Mouse (Mus musculus): ENCODE results near the gene Ryr3. TPM values are rescaled to one million over a fixed set of nuclear protein-coding genes. Genes with fewer than 3 reads are reported as not detected.

The Ryr3 gene
- polyA plus RNA-seq, 1 experiment from 2014 or later: 3.7 TPM

DNA sequence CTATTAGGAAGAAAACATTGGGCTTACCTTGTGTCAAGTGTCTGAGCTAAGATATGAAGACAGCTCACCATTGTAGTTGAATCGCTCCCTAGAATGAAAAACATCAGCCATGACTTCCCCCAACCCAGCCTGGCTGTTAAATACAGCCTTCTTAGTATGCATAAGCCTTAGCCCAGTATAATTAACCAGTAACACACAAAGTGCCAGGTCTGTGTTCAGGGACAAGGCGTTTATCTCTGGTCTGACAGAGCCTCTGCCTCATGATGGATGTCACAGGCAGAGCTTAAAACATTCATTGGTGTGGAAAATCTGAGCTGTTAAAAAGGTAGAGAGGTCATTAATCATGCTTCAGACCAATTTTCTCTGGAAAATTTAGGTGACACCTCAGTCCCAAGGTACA, 484.0 kb downstream of the Ryr3 start:
- no peak overlapping the region for H3K9ac ChIP-seq
- no peak for ATAC-seq (ENCODE audit: extremely low read depth, insufficient number of reproducible peaks, low FRiP score, low TSS enrichment)
- no peaks in the 10 kb centered on the region for H3K4me1 ChIP-seq
- 56% methylated on average over 2 of the region's 2 CpGs for WGBS
- H3K4me3 ChIP-seq: no peak overlapping the region
- H3K4me2 ChIP-seq: no peak overlapping the region
- no peaks in the 10 kb centered on the region for H3K36me3 ChIP-seq
- no peaks in the 10 kb centered on the region for H3K27me3 ChIP-seq (replicated peaks)
- no peak overlapping the region for H3K27ac ChIP-seq (replicated peaks)
- H3K9me3 ChIP-seq: no peaks in the 10 kb centered on the region

DNA sequence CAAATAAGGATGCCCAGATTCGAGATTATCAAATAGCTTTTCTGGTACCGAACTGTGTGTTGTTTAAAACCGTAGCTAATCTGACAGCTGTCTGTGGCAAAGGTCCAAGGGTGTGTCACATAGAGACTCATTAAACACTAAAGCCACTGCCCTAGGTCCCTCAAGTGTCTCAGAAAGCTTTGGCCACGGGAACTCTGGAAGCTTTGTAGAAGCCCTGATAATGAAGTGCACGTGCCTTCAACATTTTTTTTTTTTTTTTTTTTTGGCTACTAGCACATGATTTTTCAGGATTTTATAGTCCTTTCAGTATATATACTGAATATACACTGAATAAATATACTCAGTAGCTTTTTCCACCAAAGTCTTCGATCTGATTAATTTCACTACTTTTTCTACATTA, 489.1 kb downstream of the Ryr3 start:
- no peak overlapping the region for H3K4me3 ChIP-seq
- H3K9me3 ChIP-seq: no peaks in the 10 kb centered on the region
- H3K36me3 ChIP-seq: no peaks in the 10 kb centered on the region
- H3K27me3 ChIP-seq (replicated peaks): no peaks in the 10 kb centered on the region
- WGBS: 53% methylated on average over 6 of the region's 6 CpGs
- ATAC-seq (ENCODE audit: extremely low read depth, insufficient number of reproducible peaks, low FRiP score, low TSS enrichment): no peak
- H3K4me1 ChIP-seq: no peaks in the 10 kb centered on the region
- H3K27ac ChIP-seq (replicated peaks): no peak overlapping the region
- no peak overlapping the region for H3K4me2 ChIP-seq
- H3K9ac ChIP-seq: no peak overlapping the region

DNA sequence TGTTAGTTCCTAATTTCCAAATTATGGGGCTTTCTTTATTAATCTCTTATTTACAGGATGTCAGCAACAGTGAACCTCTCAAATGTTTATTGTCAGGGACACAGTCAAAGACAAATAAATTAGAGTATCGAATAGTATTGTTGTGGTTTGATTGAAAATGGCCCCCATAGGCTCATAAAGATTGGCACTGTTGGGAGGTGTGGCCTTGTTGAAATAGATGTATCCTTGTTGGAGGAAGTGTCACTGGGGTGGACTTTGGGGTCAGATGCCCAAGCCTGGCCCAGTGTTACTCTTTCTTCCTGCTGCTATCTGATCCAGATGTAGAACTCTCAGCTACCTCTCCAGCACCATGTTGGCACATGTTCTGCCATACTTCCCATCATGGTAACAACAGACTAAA, 495.7 kb downstream of the Ryr3 start:
- no peaks in the 10 kb centered on the region for H3K4me1 ChIP-seq
- WGBS: 70% methylated on average over 1 of the region's 1 CpGs

DNA sequence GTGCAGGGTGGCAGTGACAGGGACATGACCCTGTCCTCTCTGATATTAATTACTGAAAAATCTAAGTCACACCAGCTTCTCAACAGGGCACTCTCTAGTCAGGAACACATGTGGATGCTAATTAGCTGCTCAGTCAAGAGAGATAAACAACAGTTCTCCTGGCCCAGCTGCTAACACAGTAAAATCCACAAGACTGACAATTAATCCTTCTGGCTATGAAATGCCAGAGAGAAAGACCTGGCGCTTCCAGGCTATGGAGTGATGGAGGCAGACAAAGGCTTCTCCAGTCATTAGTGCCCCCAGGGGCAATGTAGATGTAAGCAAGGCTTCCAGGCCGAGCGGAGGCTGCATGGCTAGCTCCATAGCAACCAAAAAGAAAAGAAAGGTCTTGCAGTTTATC, 496.2 kb downstream of the Ryr3 start:
- no peaks in the 10 kb centered on the region for H3K27me3 ChIP-seq (replicated peaks)
- H3K4me1 ChIP-seq: no peaks in the 10 kb centered on the region
- no peak for ATAC-seq (ENCODE audit: extremely low read depth, insufficient number of reproducible peaks, low FRiP score, low TSS enrichment)
- H3K4me2 ChIP-seq: no peak overlapping the region
- H3K4me3 ChIP-seq: no peak overlapping the region
- H3K27ac ChIP-seq (replicated peaks): no peak overlapping the region
- 60% methylated on average over 3 of the region's 3 CpGs for WGBS
- H3K9ac ChIP-seq: no peak overlapping the region
- H3K9me3 ChIP-seq: no peaks in the 10 kb centered on the region
- no peaks in the 10 kb centered on the region for H3K36me3 ChIP-seq

More for the DNA sequence above, 495.7 kb downstream of the Ryr3 start:
- no peak overlapping the region for H3K4me3 ChIP-seq
- no peaks in the 10 kb centered on the region for H3K9me3 ChIP-seq
- no peaks in the 10 kb centered on the region for H3K36me3 ChIP-seq
- H3K27ac ChIP-seq (replicated peaks): no peak overlapping the region
- no peak overlapping the region for H3K9ac ChIP-seq
- ATAC-seq (ENCODE audit: extremely low read depth, insufficient number of reproducible peaks, low FRiP score, low TSS enrichment): no peak
- no peak overlapping the region for H3K4me2 ChIP-seq
- H3K27me3 ChIP-seq (replicated peaks): no peaks in the 10 kb centered on the region

DNA sequence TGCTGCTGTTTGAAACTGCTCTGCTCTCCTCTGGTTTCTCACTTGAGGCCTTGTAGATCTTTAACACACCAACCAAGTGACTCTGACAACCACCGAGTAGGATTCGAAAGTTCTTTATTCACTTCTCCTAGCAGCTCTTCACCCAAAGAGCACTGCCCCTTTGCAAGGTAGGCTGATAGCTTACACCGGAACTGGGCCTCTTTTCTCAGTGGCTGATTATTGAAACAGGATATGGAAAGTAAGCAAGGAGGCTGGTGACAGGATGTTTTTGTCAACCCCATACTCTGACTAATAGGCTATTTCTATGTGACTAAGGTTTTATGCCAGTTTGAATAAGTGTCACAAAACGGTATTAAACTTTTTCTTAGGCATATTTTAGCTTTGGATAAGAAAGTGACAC, 502.2 kb downstream of the Ryr3 start:
- Histone ChIP-seq H3K9ac (no peak overlapping the region), H3K36me3 (no peaks in the 10 kb centered on the region), H3K27me3 (replicated peaks) (no peaks in the 10 kb centered on the region), H3K4me3 (no peak overlapping the region), H3K4me1 (no peaks in the 10 kb centered on the region), H3K4me2 (no peak overlapping the region), H3K9me3 (no peaks in the 10 kb centered on the region), H3K27ac (replicated peaks) (no peak overlapping the region)
- no peak for ATAC-seq (ENCODE audit: extremely low read depth, insufficient number of reproducible peaks, low FRiP score, low TSS enrichment)
- WGBS: 58% methylated on average over 4 of the region's 4 CpGs

DNA sequence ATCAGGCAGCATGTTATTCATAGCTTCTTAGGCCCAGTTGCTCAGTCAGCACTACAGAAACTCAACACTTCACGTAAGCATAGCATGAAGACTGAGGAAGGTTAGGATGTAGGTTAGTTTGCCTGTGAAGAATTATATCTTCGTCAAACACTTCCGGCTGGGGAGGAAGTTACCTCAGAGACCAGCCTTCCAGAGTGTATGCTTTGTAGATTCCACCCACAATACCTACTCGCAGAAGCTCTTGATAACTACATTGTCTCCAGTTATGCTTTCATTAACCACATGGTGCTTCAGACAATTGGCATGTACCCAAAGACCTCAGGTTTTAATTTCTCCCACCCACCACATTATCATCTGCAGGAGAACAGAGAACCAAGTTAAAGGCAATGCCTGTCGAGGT, 535.1 kb downstream of the Ryr3 start:
- H3K4me3 ChIP-seq: no peak overlapping the region
- 57% methylated on average over 5 of the region's 5 CpGs for WGBS

DNA sequence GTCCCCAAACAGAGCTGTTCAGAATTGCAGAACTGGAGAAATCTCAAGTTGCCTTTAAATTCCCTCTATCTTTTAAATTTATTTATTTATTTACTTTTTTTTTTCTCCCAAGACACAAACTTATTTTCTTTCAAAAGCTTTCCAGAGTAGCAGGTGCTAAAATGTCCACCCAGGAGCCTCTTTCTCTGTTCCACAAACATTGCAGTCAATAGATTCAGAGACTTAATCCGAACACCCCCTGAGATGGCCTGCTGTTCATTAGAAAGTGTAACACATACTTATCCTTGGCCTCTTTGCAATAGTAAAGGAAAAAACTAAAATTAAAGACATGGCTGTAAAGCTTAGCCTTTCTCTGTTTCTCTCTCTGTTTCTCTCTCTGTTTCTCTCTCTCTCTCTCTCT, 539.6 kb downstream of the Ryr3 start:
- Histone ChIP-seq H3K9ac (no peak overlapping the region), H3K4me2 (no peak overlapping the region), H3K27ac (replicated peaks) (no peak overlapping the region), H3K4me3 (no peak overlapping the region), H3K27me3 (replicated peaks) (no peaks in the 10 kb centered on the region), H3K9me3 (no peaks in the 10 kb centered on the region), H3K4me1 (no peaks in the 10 kb centered on the region), H3K36me3 (no peaks in the 10 kb centered on the region)
- no peak for ATAC-seq (ENCODE audit: extremely low read depth, insufficient number of reproducible peaks, low FRiP score, low TSS enrichment)
- WGBS: 60% methylated on average over 1 of the region's 1 CpGs

More for the DNA sequence above, 535.1 kb downstream of the Ryr3 start:
- H3K27ac ChIP-seq (replicated peaks): no peak overlapping the region
- no peaks in the 10 kb centered on the region for H3K9me3 ChIP-seq
- no peaks in the 10 kb centered on the region for H3K36me3 ChIP-seq
- H3K4me1 ChIP-seq: no peaks in the 10 kb centered on the region
- H3K27me3 ChIP-seq (replicated peaks): no peaks in the 10 kb centered on the region
- ATAC-seq (ENCODE audit: extremely low read depth, insufficient number of reproducible peaks, low FRiP score, low TSS enrichment): no peak
- H3K9ac ChIP-seq: no peak overlapping the region
- no peak overlapping the region for H3K4me2 ChIP-seq

DNA sequence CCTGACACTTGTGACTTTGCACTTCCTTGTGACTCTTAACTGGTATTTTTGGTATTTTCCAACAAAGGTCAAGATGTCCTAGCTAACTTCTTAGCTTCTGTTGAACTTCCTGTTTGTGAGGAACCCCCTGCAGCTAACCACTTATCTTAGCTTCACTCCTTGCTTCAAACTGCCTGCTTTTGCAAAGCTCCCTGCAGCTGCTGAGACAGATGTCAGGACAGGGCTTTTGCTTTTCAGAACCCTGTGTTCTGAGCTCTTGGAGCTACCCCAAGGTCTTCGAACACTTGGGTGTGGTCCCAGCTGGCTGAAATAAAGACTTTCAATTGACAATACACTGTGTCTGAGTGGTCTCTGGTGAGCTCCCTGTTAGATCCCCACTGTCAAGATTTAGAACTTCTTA, 540.2 kb downstream of the Ryr3 start:
- Histone ChIP-seq H3K4me3 (no peak overlapping the region), H3K36me3 (no peaks in the 10 kb centered on the region), H3K9me3 (no peaks in the 10 kb centered on the region), H3K9ac (no peak overlapping the region), H3K27ac (replicated peaks) (no peak overlapping the region), H3K4me2 (no peak overlapping the region), H3K4me1 (no peaks in the 10 kb centered on the region), H3K27me3 (replicated peaks) (no peaks in the 10 kb centered on the region)
- no peak for ATAC-seq (ENCODE audit: extremely low read depth, insufficient number of reproducible peaks, low FRiP score, low TSS enrichment)
- 41% methylated on average over 1 of the region's 1 CpGs for WGBS

DNA sequence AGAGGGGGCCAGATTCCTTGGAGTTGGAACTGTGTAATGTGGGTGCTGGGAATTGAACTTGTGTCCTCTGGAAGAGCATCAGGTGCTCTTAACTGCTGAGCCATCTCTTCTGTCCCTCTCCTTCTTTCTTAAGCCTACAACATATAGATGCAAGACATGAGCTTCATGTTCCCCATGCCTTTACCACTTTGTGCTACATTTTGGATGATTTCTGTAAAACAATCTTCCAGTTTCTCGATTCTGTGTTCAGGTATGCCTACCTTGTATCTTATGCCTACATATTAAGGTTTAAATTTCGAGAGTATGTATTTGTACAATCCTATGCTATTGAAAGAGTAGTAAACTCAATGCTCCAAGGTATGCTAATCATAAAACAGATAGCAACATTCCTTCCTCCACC, 540.7 kb downstream of the Ryr3 start:
- Histone ChIP-seq H3K27me3 (replicated peaks) (no peaks in the 10 kb centered on the region), H3K4me3 (no peak overlapping the region), H3K27ac (replicated peaks) (no peak overlapping the region), H3K36me3 (no peaks in the 10 kb centered on the region), H3K4me1 (no peaks in the 10 kb centered on the region), H3K4me2 (no peak overlapping the region), H3K9ac (no peak overlapping the region), H3K9me3 (no peaks in the 10 kb centered on the region)
- WGBS: 72% methylated on average over 2 of the region's 2 CpGs
- no peak for ATAC-seq (ENCODE audit: extremely low read depth, insufficient number of reproducible peaks, low FRiP score, low TSS enrichment)

DNA sequence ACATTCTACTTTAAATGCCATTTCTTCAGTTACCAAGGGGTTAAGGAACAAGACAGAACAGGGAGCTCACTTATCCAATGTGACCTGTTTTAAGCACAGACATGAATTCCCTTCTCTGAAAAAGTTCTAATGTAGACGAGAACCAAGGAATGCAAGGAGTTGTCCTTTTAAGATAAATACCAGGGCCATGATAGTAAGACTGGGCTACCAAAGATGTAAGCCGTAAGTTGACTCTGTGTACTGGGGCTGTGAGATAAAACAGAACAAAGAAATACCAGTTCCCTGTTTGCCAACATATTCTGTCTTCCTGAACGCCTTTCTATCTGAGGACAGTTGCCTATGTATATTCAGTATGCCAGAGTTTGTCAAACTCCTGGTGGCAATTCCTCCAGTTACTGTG, 547.4 kb downstream of the Ryr3 start:
- Histone ChIP-seq H3K4me2 (no peak overlapping the region), H3K9me3 (no peaks in the 10 kb centered on the region), H3K4me1 (no peaks in the 10 kb centered on the region), H3K27me3 (replicated peaks) (no peaks in the 10 kb centered on the region), H3K9ac (no peak overlapping the region), H3K4me3 (no peak overlapping the region), H3K27ac (replicated peaks) (no peak overlapping the region), H3K36me3 (no peaks in the 10 kb centered on the region)
- no peak for ATAC-seq (ENCODE audit: extremely low read depth, insufficient number of reproducible peaks, low FRiP score, low TSS enrichment)
- WGBS: 42% methylated on average over 3 of the region's 3 CpGs

DNA sequence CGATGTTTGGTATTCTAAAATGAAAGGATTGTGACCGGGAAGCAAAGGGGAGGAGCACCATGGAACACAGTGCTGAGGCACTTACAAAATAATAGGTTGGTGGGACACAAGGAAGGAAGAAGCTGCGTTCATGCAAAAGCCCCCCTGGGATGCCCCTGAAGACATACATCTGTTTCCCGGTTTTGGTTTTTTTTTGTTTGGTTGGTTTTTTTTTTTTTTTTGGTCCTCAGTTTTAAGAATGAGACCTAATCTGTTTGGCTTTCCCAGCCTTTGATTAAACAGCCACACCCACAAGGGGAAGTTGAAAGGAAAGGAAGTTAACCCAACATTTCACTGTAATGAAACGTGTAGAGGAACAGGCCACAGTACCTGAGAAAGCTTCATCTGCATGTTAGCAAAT, 560.8 kb downstream of the Ryr3 start:
- Histone ChIP-seq H3K27ac (replicated peaks) (no peak overlapping the region), H3K36me3 (no peaks in the 10 kb centered on the region), H3K4me3 (no peak overlapping the region), H3K9ac (no peak overlapping the region), H3K4me1 (no peaks in the 10 kb centered on the region), H3K4me2 (no peak overlapping the region), H3K9me3 (no peaks in the 10 kb centered on the region; the same call in 1 of the 2 replicates), H3K27me3 (replicated peaks) (no peaks in the 10 kb centered on the region)
- 48% methylated on average over 5 of the region's 5 CpGs for WGBS
- no peak for ATAC-seq (ENCODE audit: extremely low read depth, insufficient number of reproducible peaks, low FRiP score, low TSS enrichment)

DNA sequence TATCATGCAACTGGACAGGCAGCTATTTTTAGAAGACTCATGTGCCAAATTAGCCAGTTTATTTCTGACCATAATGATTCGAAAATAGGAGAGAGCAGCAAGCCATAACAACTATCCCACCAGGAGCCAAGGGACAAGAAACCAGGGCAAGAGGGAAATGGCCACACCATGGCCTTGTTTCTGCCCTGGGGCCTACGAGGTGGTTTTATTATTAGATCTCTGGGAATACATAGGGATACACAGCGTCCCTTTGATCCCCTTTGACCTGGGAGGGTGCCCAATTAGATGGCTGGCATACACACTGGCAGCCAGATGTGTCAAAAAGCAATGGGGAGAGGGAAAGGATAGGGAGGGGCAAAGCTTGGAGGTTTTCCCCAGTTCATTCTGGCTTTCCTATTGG, 563.1 kb downstream of the Ryr3 start:
- H3K27me3 ChIP-seq (replicated peaks): no peaks in the 10 kb centered on the region
- no peak overlapping the region for H3K9ac ChIP-seq
- H3K36me3 ChIP-seq: no peaks in the 10 kb centered on the region
- no peaks in the 10 kb centered on the region; the same call in 1 of the 2 replicates for H3K9me3 ChIP-seq
- WGBS: 60% methylated on average over 3 of the region's 3 CpGs
- H3K4me3 ChIP-seq: no peak overlapping the region
- no peak overlapping the region for H3K27ac ChIP-seq (replicated peaks)
- no peak for ATAC-seq (ENCODE audit: extremely low read depth, insufficient number of reproducible peaks, low FRiP score, low TSS enrichment)
- no peak overlapping the region for H3K4me2 ChIP-seq
- H3K4me1 ChIP-seq: no peaks in the 10 kb centered on the region

DNA sequence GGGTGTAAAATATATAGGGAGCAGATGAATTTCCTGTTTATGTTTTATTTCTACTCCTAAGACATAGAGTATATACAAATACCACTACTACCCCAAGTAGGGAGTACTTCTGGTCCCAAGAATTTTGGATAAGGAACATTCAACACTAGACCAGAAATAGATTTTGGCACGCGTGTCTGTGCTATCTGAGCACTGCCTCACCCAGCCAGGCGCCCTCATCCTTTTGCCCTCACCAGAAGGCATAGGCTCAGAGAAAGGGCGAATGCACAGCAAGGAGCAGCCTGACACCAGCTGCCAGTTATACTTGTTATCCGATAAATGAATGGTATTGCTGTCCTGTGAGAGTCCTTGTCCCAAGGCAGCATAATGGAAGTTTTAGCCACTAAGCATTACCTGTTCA, 579.7 kb downstream of the Ryr3 start:
- peaks cover 7% of the 10 kb centered on the region for H3K36me3 ChIP-seq
- H3K4me1 ChIP-seq: peaks cover 17% of the 10 kb centered on the region
- no peaks in the 10 kb centered on the region for H3K27me3 ChIP-seq (replicated peaks)
- no peak overlapping the region for H3K4me3 ChIP-seq
- no peak overlapping the region for H3K9ac ChIP-seq
- WGBS: 52% methylated on average over 5 of the region's 5 CpGs
- H3K9me3 ChIP-seq: no peaks in the 10 kb centered on the region
- peak overlapping the region; percentile 61 for H3K27ac ChIP-seq (replicated peaks)
- H3K4me2 ChIP-seq: no peak overlapping the region
- no peak for ATAC-seq (ENCODE audit: extremely low read depth, insufficient number of reproducible peaks, low FRiP score, low TSS enrichment)
